Mouse (Mus musculus) urinary bladder, adult 2 months (tissue): Measurements from ENCODE around the gene Sik1. TPM values are rescaled to one million over a fixed set of nuclear protein-coding genes. Genes with fewer than 3 reads are reported as not detected.
"Not testable (repeated sequence)": the region's sequence is repeated elsewhere in the genome, so short reads cannot be mapped to it uniquely, and the experiment has no call there.

Source experiments
- DNase-seq: peaks from one replicate; pipeline ENCODE4 v3.0.0; 2022; ENCODE audit warnings: low spot score
- polyA plus RNA-seq: library from polyadenylated mRNA; depleted of rRNA; stranded (reverse); fragments of >200 nt; gene quantifications from 2 replicates; pipeline ENCODE4 v1.2.3, GENCODE M21; 2012; rRNA removed

The Sik1 gene
- 32.3 and 34.9 TPM in 2 replicates for polyA plus RNA-seq

- DNase-seq, result peak; percentile 95
These were observed at the start of gene Sik1 for GRCm38 (mm10) chr17:31855597-31856518. TSS of gene Sik1 (minus strand) at chr17:31855804.

GRCm38 (mm10) chr17:31905201-31905790, 49.7 kb upstream of the Sik1 start:
- no peak for DNase-seq

GRCm38 (mm10) chr17:31904036-31904435, 48.4 kb upstream of the Sik1 start:
- DNase-seq, result peak; percentile 21

- peak; percentile 18 for DNase-seq
These were observed 47.1 kb upstream of the Sik1 start for GRCm38 (mm10) chr17:31902630-31903198.

- DNase-seq, result peak; percentile 16
These were observed 46.0 kb upstream of the Sik1 start for GRCm38 (mm10) chr17:31901461-31902204.

- no peak for DNase-seq
These were observed 43.3 kb upstream of the Sik1 start for GRCm38 (mm10) chr17:31898941-31899340.

- DNase-seq, result peak; percentile 21
These were observed 41.7 kb upstream of the Sik1 start for GRCm38 (mm10) chr17:31897186-31897793.

GRCm38 (mm10) chr17:31896751-31897150, 41.1 kb upstream of the Sik1 start:
- peak; percentile 30 for DNase-seq

GRCm38 (mm10) chr17:31896311-31896710, 40.7 kb upstream of the Sik1 start:
- DNase-seq, result peak; percentile 14

- DNase-seq, result peak; percentile 20
These were observed 37.9 kb upstream of the Sik1 start for GRCm38 (mm10) chr17:31893371-31894060.

- peak; percentile 89 for DNase-seq
These were observed 37.1 kb upstream of the Sik1 start for GRCm38 (mm10) chr17:31892750-31893149.

GRCm38 (mm10) chr17:31891858-31892257, 36.3 kb upstream of the Sik1 start:
- peak; percentile 18 for DNase-seq

- DNase-seq, result peak; percentile 17
These were observed 34.8 kb upstream of the Sik1 start for GRCm38 (mm10) chr17:31890311-31890951.

- peak; percentile 19 for DNase-seq
These were observed 34.0 kb upstream of the Sik1 start for GRCm38 (mm10) chr17:31889446-31890201.

GRCm38 (mm10) chr17:31888540-31888939, 32.9 kb upstream of the Sik1 start:
- DNase-seq, result peak; percentile 13

- DNase-seq, result not testable (repeated sequence)
These were observed 29.1 kb upstream of the Sik1 start for GRCm38 (mm10) chr17:31884676-31885075.

- DNase-seq, result peak; percentile 11
These were observed 23.8 kb upstream of the Sik1 start for GRCm38 (mm10) chr17:31879406-31879805.

- peak; percentile 18 for DNase-seq
These were observed 22.1 kb upstream of the Sik1 start for GRCm38 (mm10) chr17:31877650-31878141.

GRCm38 (mm10) chr17:31877181-31877581, 21.6 kb upstream of the Sik1 start:
- DNase-seq, result peak; percentile 17
